In the genomic region with DNA sequence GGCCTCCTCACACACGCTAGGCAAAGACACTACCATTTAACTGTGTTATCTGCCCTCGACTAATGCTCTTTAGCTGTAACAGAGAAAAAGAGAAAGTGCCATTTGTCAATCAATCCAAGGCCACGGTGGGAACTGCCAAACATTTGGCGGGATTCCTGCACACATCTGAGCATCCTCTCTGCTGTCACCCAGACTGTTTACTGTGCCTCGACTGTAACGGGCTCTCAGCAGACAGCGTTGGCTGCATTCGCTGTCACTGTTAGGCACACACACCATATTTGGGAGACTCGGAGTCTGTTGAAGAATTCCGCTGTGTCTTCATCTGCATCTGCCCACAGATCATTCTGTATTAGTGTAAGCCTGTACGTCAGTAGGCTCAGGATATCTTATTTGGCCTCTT, we compare ENCODE assay signal across 29 mouse cellular contexts. TPM values are rescaled to one million over a fixed set of nuclear protein-coding genes. Genes with fewer than 3 reads are reported as not detected.
DNase-seq lines count a peak whose midpoint lies in the region; ATAC-seq and TF ChIP-seq lines count a peak whose summit lies in the region.
"Had no signal": no experiment of that assay in that cellular context is flagged by ENCODE, and none has a peak within 500 bp of the region (broad histone marks: within the 10 kb centered on the region; RNA-seq: fewer than 3 reads in every experiment).

No protein-coding gene starts in this region.

- TF ChIP-seq CTCF in lung, adult 2 months (IDR thresholded peaks at IDR 0.05; ENCODE audit: insufficient read depth, low read length), result no peak

- TF ChIP-seq POLR2A in lung, adult 2 months (IDR thresholded peaks at IDR 0.05; ENCODE audit: borderline replicate concordance, extremely low read depth, low read depth, low read length), result no peak

- no peak overlapping the region for H3K4me2 ChIP-seq in forebrain, embryonic 15.5 days (replicated peaks)
- no peak overlapping the region for H3K4me2 ChIP-seq in forebrain, embryonic 11.5 days (ENCODE audit: low read depth, low read length, severe bottlenecking)
- no peak overlapping the region for H3K4me2 ChIP-seq in lung, embryonic 16.5 days (ENCODE audit: low read depth, low read length)
- H3K4me2 ChIP-seq in forebrain, embryonic 16.5 days (ENCODE audit: low read length), result no peak overlapping the region
- H3K4me2 ChIP-seq: embryonic facial prominence, embryonic 15.5 days; heart, embryonic 15.5 days; intestine, embryonic 15.5 days; liver, embryonic 15.5 days; neural tube, embryonic 12.5 days had no signal

- H3K4me1 ChIP-seq in forebrain, embryonic 15.5 days, result peaks cover 21% of the 10 kb centered on the region
- no peaks in the 10 kb centered on the region; the same call in 1 of the 2 replicates for H3K4me1 ChIP-seq in forebrain, embryonic 11.5 days (replicated peaks; ENCODE audit: control insufficient read depth, insufficient read depth, low read length)
- peaks cover 8% of the 10 kb centered on the region for H3K4me1 ChIP-seq in lung, embryonic 16.5 days (replicated peaks; ENCODE audit: control insufficient read depth, insufficient read depth, low read length)
- no peaks in the 10 kb centered on the region for H3K4me1 ChIP-seq in lung, adult 2 months (ENCODE audit: control insufficient read depth, insufficient read depth, low read length)
- peaks cover 9% of the 10 kb centered on the region for H3K4me1 ChIP-seq in forebrain, embryonic 16.5 days (replicated peaks; ENCODE audit: control insufficient read depth, insufficient read depth, low read length)
- H3K4me1 ChIP-seq: liver, embryonic 15.5 days had no signal

- no peaks in the 10 kb centered on the region for H3K9me3 ChIP-seq in forebrain, embryonic 15.5 days
- H3K9me3 ChIP-seq in forebrain, embryonic 11.5 days (ENCODE audit: control insufficient read depth, low read length), result no peaks in the 10 kb centered on the region; the same call in 1 of the 2 replicates
- no peaks in the 10 kb centered on the region for H3K9me3 ChIP-seq in lung, embryonic 16.5 days (ENCODE audit: control insufficient read depth, low read length)
- no peaks in the 10 kb centered on the region for H3K9me3 ChIP-seq in forebrain, embryonic 16.5 days (ENCODE audit: control insufficient read depth, low read length)
- H3K9me3 ChIP-seq: embryonic facial prominence, embryonic 15.5 days; heart, embryonic 15.5 days; intestine, embryonic 15.5 days; limb, embryonic 10.5 days; liver, embryonic 15.5 days; neural tube, embryonic 12.5 days had no signal

- H3K4me3 ChIP-seq in forebrain, embryonic 15.5 days, result no peak overlapping the region
- H3K4me3 ChIP-seq in forebrain, embryonic 11.5 days (ENCODE audit: low read depth, low read length), result no peak overlapping the region
- no peak overlapping the region for H3K4me3 ChIP-seq in lung, embryonic 16.5 days (ENCODE audit: low read length)
- no peak overlapping the region for H3K4me3 ChIP-seq in lung, adult 2 months (replicated peaks; ENCODE audit: extremely low read depth, low read depth, low read length)
- H3K4me3 ChIP-seq in forebrain, embryonic 16.5 days (replicated peaks; ENCODE audit: low read length), result no peak overlapping the region
- H3K4me3 ChIP-seq: embryonic facial prominence, embryonic 15.5 days; heart, adult 2 months; heart, embryonic 15.5 days; intestine, embryonic 15.5 days; limb, embryonic 10.5 days; liver, embryonic 15.5 days; megakaryocyte, embryonic 14.5 days; neural tube, embryonic 12.5 days had no signal

- no peaks in the 10 kb centered on the region for H3K36me3 ChIP-seq in forebrain, embryonic 15.5 days
- H3K36me3 ChIP-seq in forebrain, embryonic 11.5 days (ENCODE audit: control insufficient read depth, insufficient read depth, low read length), result no peaks in the 10 kb centered on the region
- H3K36me3 ChIP-seq in lung, embryonic 16.5 days (ENCODE audit: control insufficient read depth, insufficient read depth, low read length), result 0 out of 2 replicates have a peak, but pooled peaks cover 2% of the 10 kb centered on the region
- 0 out of 2 replicates have a peak, but pooled peaks cover 3% of the 10 kb centered on the region for H3K36me3 ChIP-seq in forebrain, embryonic 16.5 days (ENCODE audit: control insufficient read depth, insufficient read depth)
- H3K36me3 ChIP-seq: embryonic facial prominence, embryonic 15.5 days; liver, embryonic 15.5 days; neural tube, embryonic 12.5 days had no signal

- WGBS in forebrain, embryonic 15.5 days, result 45% methylated on average over 11 of the region's 11 CpGs
- 84% methylated on average over 11 of the region's 11 CpGs for WGBS in forebrain, embryonic 11.5 days
- 42% methylated on average over 11 of the region's 11 CpGs for WGBS in lung, embryonic 16.5 days
- 60% methylated on average over 11 of the region's 11 CpGs for WGBS in lung, adult 2 months
- 41% methylated on average over 11 of the region's 11 CpGs for WGBS in forebrain, embryonic 16.5 days

- no peak for DNase-seq in forebrain, embryonic 11.5 days (ENCODE audit: low spot score)
- no peak for DNase-seq in lung, adult 2 months
- peak; percentile 28 to 54 for DNase-seq in layer of hippocampus, postnatal 14 days (ENCODE audit: low spot score in 2 of 2)
- no peak for DNase-seq in frontal cortex, postnatal 14 days (ENCODE audit: low spot score in 2 of 2)
- DNase-seq in spleen, postnatal 36 days (ENCODE audit: low spot score in 2 of 2), result no peak
- DNase-seq: adrenal gland, postnatal 25 days; cerebellum, adult 11 months; cerebellum, adult 9-11 months; gastrocnemius, postnatal 36 days; heart, adult 2 months; heart, postnatal 36 days; kidney, adult 8-10 months; kidney, postnatal 10 days; liver; lung, postnatal 36 days; midbrain, embryonic 14.5 days; right cerebral cortex, postnatal 25 days; thymus, postnatal 25 days had no signal

- H3K27ac ChIP-seq in forebrain, embryonic 15.5 days (replicated peaks), result no peak overlapping the region
- H3K27ac ChIP-seq in forebrain, embryonic 11.5 days (ENCODE audit: low read depth, low read length), result no peak overlapping the region
- no peak overlapping the region for H3K27ac ChIP-seq in lung, embryonic 16.5 days (ENCODE audit: low read length)
- no peak overlapping the region for H3K27ac ChIP-seq in forebrain, embryonic 16.5 days (ENCODE audit: low read length)
- H3K27ac ChIP-seq: embryonic facial prominence, embryonic 15.5 days; heart, adult 2 months; heart, embryonic 15.5 days; intestine, embryonic 15.5 days; limb, embryonic 10.5 days; liver, embryonic 15.5 days; neural tube, embryonic 12.5 days had no signal

- ATAC-seq in forebrain, embryonic 15.5 days (replicated peaks), result peak; percentile 55
- ATAC-seq in forebrain, embryonic 11.5 days (replicated peaks; ENCODE audit: low FRiP score), result no peak
- ATAC-seq in lung, embryonic 16.5 days (ENCODE audit: low read depth), result peak; percentile 65
- peak; percentile 77 for ATAC-seq in forebrain, embryonic 16.5 days
- ATAC-seq: hindbrain, embryonic 16.5 days; intestine, embryonic 15.5 days had no signal

- no peak overlapping the region for H3K9ac ChIP-seq in forebrain, embryonic 15.5 days (replicated peaks)
- H3K9ac ChIP-seq in forebrain, embryonic 11.5 days (ENCODE audit: low read length), result no peak overlapping the region
- H3K9ac ChIP-seq in lung, embryonic 16.5 days (ENCODE audit: low read length), result no peak overlapping the region
- H3K9ac ChIP-seq in forebrain, embryonic 16.5 days (replicated peaks; ENCODE audit: low read depth, low read length), result no peak overlapping the region
- H3K9ac ChIP-seq: embryonic facial prominence, embryonic 15.5 days; heart, embryonic 15.5 days; intestine, embryonic 15.5 days; liver, embryonic 15.5 days; neural tube, embryonic 12.5 days had no signal

- H3K27me3 ChIP-seq in forebrain, embryonic 15.5 days, result no peaks in the 10 kb centered on the region
- no peaks in the 10 kb centered on the region for H3K27me3 ChIP-seq in forebrain, embryonic 11.5 days (ENCODE audit: control insufficient read depth, insufficient read depth, low read length)
- H3K27me3 ChIP-seq in lung, embryonic 16.5 days (ENCODE audit: control insufficient read depth, insufficient read depth, low read depth, low read length), result no peaks in the 10 kb centered on the region
- no peaks in the 10 kb centered on the region for H3K27me3 ChIP-seq in forebrain, embryonic 16.5 days (replicated peaks; ENCODE audit: control insufficient read depth, insufficient read depth, low read length)
- H3K27me3 ChIP-seq: embryonic facial prominence, embryonic 15.5 days; heart, embryonic 15.5 days; intestine, embryonic 15.5 days; neural tube, embryonic 12.5 days had no signal

RNA-seq across cellular contexts. Expression of a gene that starts 6.7 kb away (rescaled TPM):
- polyA plus RNA-seq in forebrain, embryonic 15.5 days (2015; fragmentation: Nextera tagmentation; extraction: Ambion mirVana), result 29.9 and 30.7 TPM in 2 replicates
- 15.4 and 16.5 TPM in 2 replicates for polyA plus RNA-seq in forebrain, embryonic 11.5 days (2014; fragmentation: Nextera tagmentation; extraction: Ambion mirVana)
- 34.3 and 35.0 TPM in 2 replicates for polyA plus RNA-seq in lung, embryonic 16.5 days (2015; fragmentation: Nextera tagmentation; extraction: Ambion mirVana)
- 56.8 and 61.4 TPM in 2 replicates for polyA plus RNA-seq in lung, adult 2 months (2012; rRNA removed)
- 30.2 and 40.6 TPM in 2 replicates for polyA plus RNA-seq in forebrain, embryonic 16.5 days (2015; fragmentation: Nextera tagmentation; extraction: Ambion mirVana)
- 10 to 100 TPM; 43.2 to 64.1 TPM for total RNA-seq in layer of hippocampus, postnatal 14 days (2021)

Comparison
In these comparisons a context has a peak if more than half of its experiments do, and no peak if none do; other contexts are left out.
1. DNase-seq: peak in layer of hippocampus, postnatal 14 days (2 of 2); none in forebrain, embryonic 11.5 days (single experiment), lung, adult 2 months (single experiment), frontal cortex, postnatal 14 days (0 of 2) and spleen, postnatal 36 days (0 of 2).